Mouse (Mus musculus) bone marrow macrophage, adult 2 months (primary cell): ENCODE results near the gene Mrps14.

Source experiments
- CTCF ChIP-seq: IDR thresholded peaks from 2 replicates; pipeline ENCODE4 v1.5.1; 2012; ENCODE audit warnings: low read depth, mild to moderate bottlenecking, low read length, moderate library complexity
- POLR2A ChIP-seq: IDR thresholded peaks from 2 replicates; pipeline ENCODE4 v1.6.1; 2012; ENCODE audit warnings: mild to moderate bottlenecking, low read depth, low read length, borderline replicate concordance

GRCm38 (mm10) chr1:160153480-160153879 is 41.5 kb upstream of the Mrps14 start, which contains the start of gene Tnn:
- TF ChIP-seq CTCF, result no peak
- TF ChIP-seq POLR2A, result no peak
